In the genomic region with DNA sequence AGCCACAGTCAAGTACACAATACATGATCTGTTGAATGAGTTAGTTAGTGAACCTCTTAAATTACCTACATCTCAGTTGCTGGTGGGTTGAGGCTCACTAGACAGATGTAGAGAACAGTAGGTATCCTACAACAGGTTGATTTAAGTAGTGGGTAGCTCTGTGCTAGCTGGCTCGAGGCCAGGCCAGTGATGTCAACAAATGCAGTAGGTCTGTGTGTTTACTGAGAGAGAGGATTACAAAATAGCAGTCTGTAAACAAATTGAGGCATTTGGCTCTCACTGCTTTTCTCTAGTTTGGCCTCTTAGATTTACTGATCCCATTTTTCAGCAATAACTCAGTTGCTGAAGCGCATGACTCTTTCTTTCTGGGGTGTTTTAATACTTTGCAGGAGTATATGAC, we compare ENCODE assay signal across 10 mouse cellular contexts.
"Had no signal": no experiment of that assay in that cellular context is flagged by ENCODE, and none has a peak within 500 bp of the region (broad histone marks: within the 10 kb centered on the region; RNA-seq: fewer than 3 reads in every experiment).

No protein-coding gene starts in this region.

- H3K27me3 ChIP-seq: midbrain, embryonic 13.5 days; stomach, embryonic 15.5 days had no signal

- H3K9ac ChIP-seq: midbrain, embryonic 13.5 days; stomach, embryonic 15.5 days had no signal

- H3K4me3 ChIP-seq: layer of hippocampus, adult 2 months; limb, embryonic 10.5 days; midbrain, embryonic 13.5 days; stomach, embryonic 15.5 days had no signal

- DNase-seq: kidney, adult 18-20 months; kidney, postnatal 10 days; kidney, postnatal 4 days; right cerebral cortex, postnatal 14 days; thymus, postnatal 36 days had no signal

- H3K36me3 ChIP-seq: limb, embryonic 10.5 days; midbrain, embryonic 13.5 days; stomach, embryonic 15.5 days had no signal

- H3K4me1 ChIP-seq: limb, embryonic 10.5 days; midbrain, embryonic 13.5 days; stomach, embryonic 15.5 days had no signal

- ATAC-seq: hindbrain, postnatal 0 days; midbrain, embryonic 13.5 days had no signal

- H3K4me2 ChIP-seq: midbrain, embryonic 13.5 days; stomach, embryonic 15.5 days had no signal

- H3K27ac ChIP-seq: hindbrain, postnatal 0 days; layer of hippocampus, adult 2 months; limb, embryonic 10.5 days; midbrain, embryonic 13.5 days; stomach, embryonic 15.5 days had no signal

- H3K9me3 ChIP-seq: limb, embryonic 10.5 days; midbrain, embryonic 13.5 days; stomach, embryonic 15.5 days had no signal
